Mouse (Mus musculus) WW6 (cell line): ENCODE measurements around the gene Ceacam1.
"Not testable (repeated sequence)": the region's sequence is repeated elsewhere in the genome, so short reads cannot be mapped to it uniquely, and the experiment has no call there.

Source experiments
- DNase-seq: peaks from one replicate; pipeline ENCODE4 v3.0.0-alpha.2; 2013; ENCODE audit warnings: low read depth, low spot score

The Ceacam1 gene

GRCm38 (mm10) chr7:25477091-25477751 is at the start of gene Ceacam1:
Gene Ceacam1, minus strand, starts transcription at chr7:25477603.
- DNase-seq: not testable (repeated sequence)

DNA sequence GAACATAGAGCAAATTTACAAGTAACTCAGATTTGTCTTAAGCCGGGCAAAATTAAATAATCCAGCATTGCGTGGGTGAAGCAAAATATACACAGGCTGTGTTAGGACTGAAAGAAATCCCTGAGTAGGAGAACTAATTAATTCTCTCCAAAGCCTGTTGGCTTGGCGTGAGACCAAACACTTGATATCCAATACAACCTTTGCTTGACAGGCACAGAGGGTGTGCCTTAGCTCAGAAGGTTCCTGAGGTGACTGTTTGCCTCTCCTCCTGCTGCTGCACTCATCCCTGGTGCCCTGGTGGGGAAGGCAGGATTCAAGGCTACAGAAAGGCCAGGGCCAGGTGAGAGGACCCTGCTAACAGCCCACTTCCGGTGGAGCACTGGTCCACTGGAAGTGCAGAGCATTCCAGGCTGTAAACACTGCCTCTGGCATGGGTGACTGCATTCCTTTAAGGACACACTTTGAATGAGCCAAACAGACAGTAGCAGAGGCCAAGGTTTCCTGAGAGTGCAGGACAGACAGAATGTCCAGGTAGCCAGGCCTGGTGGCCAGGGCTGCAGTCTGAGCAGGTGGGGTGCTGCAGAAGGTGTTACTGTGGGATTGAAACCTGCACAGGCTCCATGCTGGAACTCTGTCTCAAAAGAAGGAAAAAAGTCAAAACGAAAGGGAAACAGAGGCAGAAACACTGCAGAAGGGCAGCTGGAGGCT is 38.8 kb upstream of the Ceacam1 start:
- DNase-seq: not testable (repeated sequence)

- not testable (repeated sequence) for DNase-seq
These were observed 38.3 kb upstream of the Ceacam1 start for GRCm38 (mm10) chr7:25515667-25516066.

DNA sequence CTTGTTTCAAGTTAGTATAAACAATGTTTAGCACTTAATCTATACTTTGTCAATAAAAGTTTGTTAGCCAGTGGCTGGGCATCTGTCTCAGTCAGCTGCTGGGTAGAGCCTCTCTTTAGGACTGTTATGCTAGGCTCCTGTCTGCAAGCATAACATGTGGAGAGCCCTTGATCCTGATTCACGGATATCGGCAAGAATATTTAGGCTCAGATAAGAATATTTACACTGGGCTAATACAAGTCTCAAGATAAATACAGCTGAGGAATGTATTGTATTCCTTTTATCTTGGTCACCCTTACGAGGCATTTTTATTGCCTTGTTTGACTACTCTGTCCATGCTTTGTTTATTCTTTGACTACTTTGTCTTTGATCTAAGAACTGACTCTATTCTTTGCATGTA is 32.5 kb upstream of the Ceacam1 start:
- DNase-seq: no peak

DNA sequence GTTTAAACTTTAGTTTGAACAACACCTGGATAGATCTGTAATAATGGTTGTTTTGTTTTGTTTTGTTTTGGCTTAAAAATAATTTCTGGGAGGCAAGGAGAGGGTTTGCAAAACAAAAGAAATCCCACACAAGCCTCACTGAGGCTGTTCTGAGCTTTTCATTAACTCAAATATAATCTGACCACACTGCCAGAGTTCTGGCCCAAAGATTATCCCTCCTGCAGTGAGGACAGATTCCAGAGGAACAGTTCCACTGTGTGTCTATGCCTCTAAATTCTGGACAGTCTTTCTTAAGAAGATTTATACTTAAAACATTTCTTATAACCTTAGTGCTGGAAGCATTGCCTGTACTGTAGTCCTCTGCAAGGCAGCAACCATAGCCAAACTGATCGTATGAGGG is 17.2 kb upstream of the Ceacam1 start:
- no peak for DNase-seq

- not testable (repeated sequence) for DNase-seq
These were observed 13.3 kb upstream of the Ceacam1 start for GRCm38 (mm10) chr7:25490698-25491097.

DNA sequence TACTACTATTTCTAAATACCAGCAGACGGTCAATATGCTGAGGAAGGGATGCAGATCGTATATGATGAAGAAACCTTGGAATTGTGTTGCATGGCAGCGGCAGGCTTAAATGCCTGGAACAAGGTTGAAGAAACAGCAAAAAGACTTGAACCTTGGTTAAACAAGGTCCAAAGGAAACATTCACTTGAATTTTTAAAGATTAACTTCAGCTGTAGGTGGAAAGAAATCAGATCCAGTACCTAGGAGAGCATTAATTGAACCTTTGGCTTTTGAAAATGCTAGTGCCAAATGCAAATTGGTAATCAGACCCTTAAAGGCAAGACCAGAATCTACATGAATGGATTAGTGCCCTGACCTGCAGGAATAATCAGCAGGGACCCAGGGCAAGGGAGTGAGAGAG is 12.0 kb upstream of the Ceacam1 start:
- not testable (repeated sequence) for DNase-seq

DNA sequence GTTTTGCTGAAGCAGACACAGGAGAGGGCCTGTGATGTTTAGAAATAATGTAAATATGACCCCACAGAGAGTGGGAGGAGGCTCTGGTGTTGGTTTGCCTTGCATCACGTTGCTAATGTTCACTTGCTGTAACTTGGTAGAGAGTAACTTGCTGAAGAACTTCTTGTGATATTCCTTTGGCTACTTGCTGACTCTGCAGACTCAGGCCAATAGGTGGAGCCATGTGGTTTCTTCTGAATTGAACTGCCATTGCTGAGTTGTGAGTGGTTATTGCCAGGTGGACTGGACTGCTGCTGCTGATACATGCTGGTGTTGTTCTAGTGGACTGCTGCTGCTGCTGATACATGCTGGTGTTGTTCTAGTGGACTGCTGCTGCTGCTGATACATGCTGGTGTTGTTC is 8.8 kb upstream of the Ceacam1 start:
- no peak for DNase-seq

GRCm38 (mm10) chr7:25485061-25485460 is 7.7 kb upstream of the Ceacam1 start:
- no peak for DNase-seq

GRCm38 (mm10) chr7:25483133-25483735 is 5.8 kb upstream of the Ceacam1 start:
- DNase-seq: no peak

DNA sequence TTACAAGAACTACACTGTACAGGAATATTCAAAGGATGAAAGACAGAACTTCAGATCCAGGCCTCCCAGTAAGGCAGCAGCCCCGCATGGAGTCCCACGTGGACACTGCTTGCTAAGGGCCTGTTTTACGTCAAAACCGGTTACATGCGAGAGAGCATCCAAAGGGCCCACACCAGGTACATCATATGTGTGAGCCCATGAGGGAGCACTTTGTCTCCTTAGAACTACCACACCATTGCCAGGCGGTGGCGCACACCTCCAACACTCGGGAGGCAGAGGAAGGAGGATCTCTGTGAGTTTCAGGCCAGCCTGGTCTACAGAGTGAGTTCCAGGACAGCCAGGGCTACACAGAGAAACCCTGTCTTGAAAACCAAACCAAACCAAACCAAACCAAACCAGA is 3.4 kb upstream of the Ceacam1 start:
- DNase-seq: peak; percentile 46

DNA sequence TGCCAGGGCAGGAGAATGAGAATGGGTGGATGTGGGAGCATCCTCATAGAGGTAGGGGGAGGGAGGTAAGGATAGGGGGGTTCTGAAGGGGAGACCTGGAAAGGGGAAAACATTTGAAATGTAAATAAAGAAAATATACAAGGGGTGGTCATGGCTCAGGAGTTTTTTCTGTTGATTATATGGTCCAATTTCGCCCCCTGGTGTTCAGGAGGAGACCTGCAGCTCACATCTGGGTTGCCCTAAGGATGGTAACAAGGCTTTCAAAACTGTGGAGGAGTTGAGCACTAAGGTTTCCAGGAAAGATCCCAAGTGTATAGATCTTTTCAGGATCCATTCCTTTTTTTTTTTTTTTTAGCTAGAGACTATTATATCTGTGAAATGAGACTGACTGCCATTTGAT is 2.0 kb upstream of the Ceacam1 start:
- DNase-seq: no peak

DNA sequence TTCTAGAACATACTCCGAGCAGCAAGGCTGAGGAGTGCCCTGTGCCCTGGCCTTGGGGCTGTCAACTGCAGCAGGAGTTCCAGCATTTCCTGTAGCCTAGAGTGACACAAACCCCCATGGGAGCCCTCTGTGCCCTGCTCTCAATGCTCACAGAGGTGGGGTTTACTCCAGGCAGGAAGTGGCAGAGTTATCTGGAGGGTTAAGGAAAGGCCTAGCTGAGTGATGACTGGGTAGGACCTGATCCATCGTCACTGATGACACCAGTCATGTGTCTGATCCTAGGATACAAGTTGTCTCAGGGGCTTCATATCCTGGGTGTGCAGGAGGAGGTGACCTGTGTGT is 320 bp upstream of the Ceacam1 start:
- not testable (repeated sequence) for DNase-seq

DNA sequence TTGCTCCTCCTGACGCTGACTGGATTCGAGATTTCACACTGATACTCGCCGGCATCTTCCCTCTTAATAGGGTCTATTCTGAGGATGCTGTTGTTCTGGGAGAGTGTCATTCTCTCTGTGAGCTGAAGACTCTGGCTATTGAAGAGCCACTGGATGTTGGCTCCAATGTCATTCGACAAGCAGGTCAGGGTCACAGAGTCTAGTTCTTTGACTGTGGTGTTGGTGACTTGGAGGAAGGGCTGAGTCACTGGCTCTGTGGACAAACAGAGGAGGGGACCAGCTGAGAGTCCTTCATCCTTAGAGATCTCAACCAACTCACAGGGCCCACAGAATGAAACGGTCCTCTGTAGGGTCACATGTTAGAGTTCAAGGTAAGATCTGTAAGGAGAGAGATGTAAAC is 5.6 kb downstream of the Ceacam1 start:
- DNase-seq: not testable (repeated sequence)

GRCm38 (mm10) chr7:25465586-25465985 is 11.8 kb downstream of the Ceacam1 start:
- DNase-seq: not testable (repeated sequence)

DNA sequence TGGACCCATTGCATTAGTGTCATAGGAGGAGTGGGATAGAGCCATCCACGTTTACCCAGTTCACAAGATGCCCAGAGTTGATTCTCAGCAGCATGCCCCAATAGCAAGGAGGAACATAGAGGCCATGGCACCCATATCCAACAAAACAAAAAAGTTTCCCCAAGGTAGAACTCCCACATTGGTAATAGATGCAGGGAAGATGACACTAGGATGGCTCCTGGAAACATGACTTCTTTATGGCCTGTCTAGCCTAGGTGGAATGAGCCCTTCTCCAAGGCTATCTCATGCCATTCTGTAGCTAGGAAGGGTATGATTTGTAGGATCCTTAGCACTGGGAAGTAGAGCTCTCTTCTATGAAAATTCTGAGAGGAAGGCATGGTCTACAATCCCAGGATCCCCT is 12.4 kb downstream of the Ceacam1 start:
- no peak for DNase-seq

- not testable (repeated sequence) for DNase-seq
These were observed 15.4 kb downstream of the Ceacam1 start for GRCm38 (mm10) chr7:25462033-25462337.

GRCm38 (mm10) chr7:25461336-25462032 is 15.9 kb downstream of the Ceacam1 start:
- DNase-seq: not testable (repeated sequence)

GRCm38 (mm10) chr7:25452103-25452502 is 25.3 kb downstream of the Ceacam1 start:
- no peak for DNase-seq

- no peak for DNase-seq
These were observed 27.2 kb downstream of the Ceacam1 start for GRCm38 (mm10) chr7:25449913-25450890.

DNA sequence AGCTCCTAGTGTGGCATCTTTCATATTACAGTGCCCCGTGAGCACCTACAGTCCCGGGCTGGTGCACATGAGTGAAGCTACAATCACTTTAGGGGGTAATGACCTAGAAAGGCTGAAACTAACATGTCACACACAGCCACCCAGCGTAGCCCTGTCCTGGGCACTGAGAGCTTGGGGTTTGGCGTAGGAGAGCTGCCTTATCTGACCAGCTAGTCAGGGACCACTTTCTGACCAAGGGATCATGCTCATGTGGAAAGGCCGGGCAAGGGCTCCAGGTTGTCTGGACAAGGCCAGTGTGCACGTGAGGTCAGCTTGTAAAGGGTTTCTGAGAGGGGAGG is 36.6 kb downstream of the Ceacam1 start:
- no peak for DNase-seq
